Mouse (Mus musculus) ES-E14 (cell line): Measurements from ENCODE around the gene Dazl. TPM values are rescaled to one million over a fixed set of nuclear protein-coding genes. Genes with fewer than 3 reads are reported as not detected.

Experiments used
- DNase-seq: peaks from one replicate; pipeline ENCODE4 v3.0.0-alpha.2; 2013; ENCODE audit warnings: low read depth, low spot score
- H3K27ac ChIP-seq: 2 replicates; pipeline ENCODE4 v1.5.1; 2012; ENCODE audit warnings: low read depth, mild to moderate bottlenecking, low read length, moderate library complexity, mixed read lengths; ENCODE audit not compliant: poor library complexity, insufficient read depth, severe bottlenecking
- H3K36me3 ChIP-seq: 2 replicates; pipeline ENCODE4 v1.6.1; 2012; ENCODE audit warnings: mild to moderate bottlenecking, low read length, moderate library complexity, mixed read lengths; ENCODE audit not compliant: control insufficient read depth, poor library complexity, insufficient read depth, severe bottlenecking
- H3K4me1 ChIP-seq, 2 experiments: fragments of 150-350 bp in 1 of 2; sonication (generic) in 1 of 2; 2 replicates each; pipeline ENCODE4 v1.6.1; 2012; ENCODE audit warnings: low read length in 2 of 2, mild to moderate bottlenecking in 1 of 2, mixed read lengths in 1 of 2; ENCODE audit not compliant: control insufficient read depth in 2 of 2, insufficient read depth in 2 of 2, poor library complexity in 1 of 2
- H3K4me3 ChIP-seq, 2 experiments: fragments of 150-350 bp in 1 of 2; sonication (generic) in 1 of 2; 2 replicates each; pipeline ENCODE4 v1.5.1; 2012; ENCODE audit warnings: low read length in 2 of 2, low read depth in 1 of 2, mild to moderate bottlenecking in 1 of 2, mixed read lengths in 1 of 2; ENCODE audit not compliant: insufficient read depth in 1 of 2, poor library complexity in 1 of 2, severe bottlenecking in 1 of 2
- H3K9ac ChIP-seq: 2 replicates; pipeline ENCODE4 v1.6.1; 2012; ENCODE audit warnings: low read depth, mild to moderate bottlenecking, low read length, mixed read lengths; ENCODE audit not compliant: poor library complexity, insufficient read depth, severe bottlenecking
- H3K9me3 ChIP-seq: fragments of 150-350 bp; sonication (generic); 2 replicates; pipeline ENCODE4 v1.6.1; 2012; ENCODE audit warnings: low read depth, mild to moderate bottlenecking, low read length; ENCODE audit not compliant: control insufficient read depth, insufficient read depth
- CHD2 ChIP-seq: IDR thresholded peaks from 2 replicates; pipeline ENCODE4 v1.6.1; 2014; ENCODE audit warnings: mild to moderate bottlenecking, low read depth, low read length, inconsistent platforms
- HCFC1 ChIP-seq: IDR thresholded peaks from 2 replicates; pipeline ENCODE4 v1.6.1; 2012; ENCODE audit warnings: low read length, inconsistent platforms, borderline replicate concordance; ENCODE audit not compliant: insufficient read depth
- MAFK ChIP-seq: IDR thresholded peaks from 2 replicates; pipeline ENCODE4 v1.6.1; 2014; ENCODE audit warnings: mild to moderate bottlenecking, low read depth, low read length, inconsistent platforms; ENCODE audit not compliant: insufficient read depth
- ZC3H11A ChIP-seq: IDR thresholded peaks from 2 replicates; pipeline ENCODE4 v1.6.1; 2012; ENCODE audit warnings: low read depth, mild to moderate bottlenecking, inconsistent platforms, low read length, borderline replicate concordance
- ZNF384 ChIP-seq: IDR thresholded peaks from 2 replicates; pipeline ENCODE4 v1.6.1; 2012; ENCODE audit warnings: low read depth, low read length, inconsistent platforms
- in situ Hi-C, 2 experiments: fragments of 600-800 bp; cut with MboI; formaldehyde crosslinking; loops; one replicate each; pipeline ENCODE4 v1.15.1; 2025; ENCODE audit warnings: low sequenced_read_pairs in 2 of 2, inconsistent platforms in 1 of 2; ENCODE audit not compliant: unreplicated experiment in 2 of 2
- total RNA-seq: library from RNA; depleted of rRNA; stranded (reverse); fragments of 300-350 nt; gene quantifications from 2 replicates; pipeline ENCODE4 v1.2.3, GENCODE M21; 2012; rRNA removed

Gene Dazl
- total RNA-seq: 10.8 and 17.0 TPM in 2 replicates

DNA sequence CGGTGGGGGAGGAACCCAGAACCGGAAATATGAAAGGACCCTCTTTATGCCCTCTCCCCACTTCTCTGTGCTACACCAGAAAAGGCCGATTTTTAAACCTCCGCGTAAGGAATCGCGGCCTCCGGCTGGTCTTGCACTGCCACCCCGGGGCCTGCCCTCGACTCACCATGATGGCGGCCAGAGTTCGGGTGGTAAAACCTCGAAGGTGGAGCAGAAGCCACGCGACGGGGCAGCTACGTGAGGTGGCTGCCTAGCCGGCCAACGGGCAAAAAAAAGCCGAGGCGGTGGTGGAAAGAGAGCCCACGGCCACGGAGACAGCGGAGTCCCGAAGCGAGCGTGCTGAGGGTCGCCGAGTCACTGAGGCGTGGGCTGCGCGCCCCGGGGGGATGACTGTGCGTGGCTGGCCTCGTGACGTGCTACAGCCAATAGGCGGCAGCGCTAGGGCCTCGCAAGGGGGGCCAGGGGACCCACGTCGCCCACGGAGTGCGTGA is at the start of gene Dazl:
TSS of gene Dazl (minus strand) at position 396 of the 491 bp plus-strand sequence.
- peak; percentile 9 for DNase-seq
- no peak for TF ChIP-seq ZNF384
- no peak for TF ChIP-seq MAFK
- no peak for TF ChIP-seq ZC3H11A
- no peak for TF ChIP-seq CHD2
- TF ChIP-seq HCFC1: no peak
- 0 out of 4 replicates have a peak, but pooled peaks cover 0 to 3% of the 10 kb centered on the region in 2 experiments for H3K4me1 ChIP-seq
- no peak within 1 kb of the TSS for H3K9ac ChIP-seq
- in situ Hi-C loops: no loop called here
- H3K4me3 ChIP-seq: peak within 1 kb of the TSS; percentile 32 to 58
- no peaks in the 10 kb centered on the region for H3K36me3 ChIP-seq
- H3K9me3 ChIP-seq: no peaks in the 10 kb centered on the region
- H3K27ac ChIP-seq: no peak within 1 kb of the TSS

DNA sequence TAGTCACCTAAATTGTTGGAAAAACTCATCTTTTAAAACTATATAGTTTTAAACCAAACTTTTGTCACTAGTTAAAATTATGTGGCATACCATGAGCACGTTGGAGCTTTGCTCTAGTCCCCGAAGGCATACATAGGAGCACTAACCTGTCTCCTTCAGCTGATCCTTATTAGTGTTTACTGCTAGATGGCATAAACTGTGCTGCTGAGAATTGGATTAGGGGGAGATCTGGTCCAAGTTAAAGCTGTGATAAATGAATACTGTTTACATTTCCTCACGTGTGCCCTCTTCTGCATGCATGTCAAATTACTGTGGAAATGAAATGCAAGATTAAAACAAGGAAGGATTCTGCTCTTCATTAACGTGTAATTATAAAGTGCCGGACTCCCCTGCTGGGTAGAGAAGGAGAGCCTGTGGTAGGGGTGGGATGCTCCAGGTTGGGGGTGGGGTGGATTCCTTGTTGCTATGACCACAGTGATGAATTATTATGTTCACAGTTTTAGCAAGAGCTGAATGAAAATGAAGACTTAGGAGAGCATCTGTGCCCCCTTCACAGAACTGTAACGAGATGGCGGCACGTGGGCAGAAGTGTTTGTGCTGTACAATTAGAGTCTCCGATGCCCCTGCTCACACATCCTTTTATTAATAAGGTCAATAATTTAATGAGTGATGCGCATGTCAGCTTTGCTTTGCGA is 48.6 kb upstream of the Dazl start:
- TF ChIP-seq MAFK: no peak
- TF ChIP-seq CHD2: no peak
- no peak for TF ChIP-seq ZNF384
- TF ChIP-seq HCFC1: no peak
- TF ChIP-seq ZC3H11A: no peak
- no peaks in the 10 kb centered on the region for H3K36me3 ChIP-seq

GRCm38 (mm10) chr17:50338901-50339300 is 45.5 kb upstream of the Dazl start:
- H3K4me1 ChIP-seq: no peaks in the 10 kb centered on the region
- H3K9ac ChIP-seq: no peak overlapping the region
- no peak for TF ChIP-seq ZC3H11A
- no peak for TF ChIP-seq HCFC1
- no peak for TF ChIP-seq MAFK
- no peaks in the 10 kb centered on the region for H3K36me3 ChIP-seq
- no peak for DNase-seq
- H3K9me3 ChIP-seq: no peaks in the 10 kb centered on the region
- no peak overlapping the region for H3K4me3 ChIP-seq
- in situ Hi-C loops: no loop called here
- no peak overlapping the region for H3K27ac ChIP-seq

More for the DNA sequence above, 48.6 kb upstream of the Dazl start:
- no peak for DNase-seq
- in situ Hi-C loops: no loop called here
- Histone ChIP-seq H3K9ac (no peak overlapping the region), H3K27ac (no peak overlapping the region), H3K4me1 (no peaks in the 10 kb centered on the region), H3K9me3 (no peaks in the 10 kb centered on the region), H3K4me3 (no peak overlapping the region)

- TF ChIP-seq CHD2 (no peak), ZNF384 (no peak), ZC3H11A (no peak), HCFC1 (no peak), MAFK (no peak)
- Histone ChIP-seq H3K36me3 (no peaks in the 10 kb centered on the region), H3K9me3 (no peaks in the 10 kb centered on the region), H3K9ac (no peak overlapping the region), H3K4me3 (no peak overlapping the region), H3K4me1 (no peaks in the 10 kb centered on the region), H3K27ac (no peak overlapping the region)
- in situ Hi-C loops: no loop called here
- no peak for DNase-seq
These were observed 42.3 kb upstream of the Dazl start for GRCm38 (mm10) chr17:50335776-50336175.

DNA sequence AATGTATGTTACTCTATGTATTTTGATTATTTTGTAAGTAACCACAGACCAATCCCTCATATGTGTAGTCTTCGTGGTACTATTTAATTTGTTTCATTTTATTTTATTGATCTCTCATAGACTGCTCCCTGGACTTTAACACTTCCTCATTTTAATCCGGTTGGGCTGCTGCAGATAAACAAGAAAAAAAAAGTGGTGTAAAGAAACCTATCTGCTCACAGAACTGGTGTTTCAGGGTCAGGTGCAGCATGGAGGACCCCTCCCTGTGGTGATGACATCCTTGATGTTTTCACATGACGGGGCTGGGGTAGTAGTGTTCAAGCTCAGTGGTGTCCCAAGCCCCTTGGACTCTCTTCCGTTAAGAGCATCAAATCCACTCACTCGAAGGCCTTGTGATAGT is 41.3 kb upstream of the Dazl start:
- in situ Hi-C loops: no loop called here
- Histone ChIP-seq H3K4me1 (no peaks in the 10 kb centered on the region), H3K4me3 (no peak overlapping the region), H3K27ac (no peak overlapping the region), H3K9ac (no peak overlapping the region), H3K9me3 (no peaks in the 10 kb centered on the region), H3K36me3 (no peaks in the 10 kb centered on the region)
- no peak for DNase-seq
- TF ChIP-seq ZC3H11A: no peak
- TF ChIP-seq CHD2: no peak
- TF ChIP-seq MAFK: no peak
- no peak for TF ChIP-seq ZNF384
- no peak for TF ChIP-seq HCFC1
